Mouse (Mus musculus) MEL (cell line): Measurements from ENCODE around the gene Ccdc71.

ENCODE experiments used
- BHLHE40 ChIP-seq: IDR thresholded peaks from 2 replicates; pipeline ENCODE4 v1.6.1; 2012; ENCODE audit warnings: low read depth, mild to moderate bottlenecking, inconsistent platforms, low read length, improper control_type of control experiment, borderline replicate concordance
- CTCF ChIP-seq, 3 experiments: IDR thresholded peaks in 2 of 3; conservative IDR thresholded peaks in 1 of 3; 2 replicates each; pipeline ENCODE4 v1.5.1; 2011 to 2012; ENCODE audit warnings: low read length in 3 of 3, low read depth in 2 of 3, mild to moderate bottlenecking in 2 of 3, improper control_type of control experiment in 1 of 3, inconsistent platforms in 1 of 3, mixed read lengths in 1 of 3, moderate library complexity in 1 of 3; ENCODE audit not compliant: control insufficient read depth in 1 of 3, insufficient read depth in 1 of 3, poor library complexity in 1 of 3, severe bottlenecking in 1 of 3
- E2F4 ChIP-seq: IDR thresholded peaks from 2 replicates; pipeline ENCODE4 v1.6.1; 2011; ENCODE audit warnings: low read depth, low read length, improper control_type of control experiment, borderline replicate concordance
- EP300 ChIP-seq, 2 experiments: IDR thresholded peaks; 2 replicates each; pipeline ENCODE4 v1.6.1; 2011; ENCODE audit warnings: improper control_type of control experiment in 2 of 2, low read length in 2 of 2, low read depth in 1 of 2, mild to moderate bottlenecking in 1 of 2
- MAFK ChIP-seq: IDR thresholded peaks from 2 replicates; pipeline ENCODE4 v1.6.1; 2011; ENCODE audit warnings: low read depth, mild to moderate bottlenecking, low read length, improper control_type of control experiment, borderline replicate concordance
- MYC ChIP-seq: IDR thresholded peaks from 2 replicates; pipeline ENCODE4 v1.6.1; 2011; ENCODE audit warnings: low read depth, mild to moderate bottlenecking, low read length, improper control_type of control experiment, moderate library complexity
- POLR2AphosphoS5 ChIP-seq: IDR thresholded peaks from 2 replicates; pipeline ENCODE4 v1.6.1; 2012; ENCODE audit warnings: low read depth, borderline replicate concordance, mild to moderate bottlenecking, inconsistent platforms, low read length, moderate library complexity, mixed read lengths
- RAD21 ChIP-seq: IDR thresholded peaks from 2 replicates; pipeline ENCODE4 v1.6.1; 2011; ENCODE audit warnings: mild to moderate bottlenecking, low read depth, low read length, improper control_type of control experiment
- TAL1 ChIP-seq: IDR thresholded peaks from 2 replicates; pipeline ENCODE4 v1.6.1; 2012; ENCODE audit warnings: mild to moderate bottlenecking, inconsistent platforms, low read length, moderate library complexity, mixed read lengths

GRCm38 (mm10) chr9:108454429-108454828, 5.9 kb upstream of the Ccdc71 start:
- no peak for TF ChIP-seq BHLHE40
- 0 out of 2 replicates have a peak, but pooled peaks have one; percentile 27 for TF ChIP-seq MYC
- no peak for TF ChIP-seq RAD21
- TF ChIP-seq TAL1 = peak; percentile 25; the same call in 1 of the 2 replicates
- TF ChIP-seq CTCF (IDR thresholded peaks at IDR 0.05 in 2 of 3, conservative IDR thresholded peaks at IDR 0.05 in 1 of 3; ENCODE audit: control insufficient read depth in 1 of 3, insufficient read depth in 1 of 3, low read depth in 2 of 3, low read length in 3 of 3, poor library complexity in 1 of 3, severe bottlenecking in 1 of 3) = no peak
- no peak for TF ChIP-seq POLR2AphosphoS5
- no peak for TF ChIP-seq MAFK
- peak; percentile 33 to 40; a peak in 2 of 4 replicates for TF ChIP-seq EP300 (IDR thresholded peaks at IDR 0.05; ENCODE audit: low read depth in 1 of 2, low read length in 2 of 2)
- no peak for TF ChIP-seq E2F4
